In the genomic region with DNA sequence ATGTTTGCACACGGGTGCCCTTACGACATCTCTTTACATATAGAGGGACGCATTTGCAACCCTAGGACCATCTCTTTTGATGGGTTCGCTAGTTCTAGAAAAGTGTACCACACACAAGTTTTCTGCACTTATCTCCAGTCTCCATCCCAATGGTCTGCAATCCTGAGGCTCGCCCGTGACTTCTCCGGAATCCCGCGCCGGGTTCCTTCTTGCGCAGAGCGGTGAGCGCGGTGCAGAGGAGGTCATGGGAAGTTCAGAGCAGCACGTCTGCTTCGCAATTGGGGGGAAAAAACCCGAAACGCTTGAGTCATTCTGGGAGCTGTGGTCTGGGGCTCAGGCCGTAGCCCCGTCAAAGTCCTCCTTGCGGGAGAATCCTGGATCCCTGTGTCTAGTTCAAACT, we compare ENCODE assay signal across 8 mouse cellular contexts.
DNase-seq lines count a peak whose midpoint lies in the region; ATAC-seq lines count a peak whose summit lies in the region.

No protein-coding gene starts in this region.

- DNase-seq in kidney, adult 8-10 months = no peak
- DNase-seq in embryo, embryonic 11 days = peak; percentile 68
- peak; percentile 78 for DNase-seq in intestine, embryonic 14.5 days (ENCODE audit: low spot score)
- DNase-seq in c-Kit-positive CD71-positive TER-119-positive erythroid progenitor cells, embryonic 14.5 days (ENCODE audit: low spot score) = no peak
- no peak for DNase-seq in frontal cortex, postnatal 25 days (ENCODE audit: low spot score in 2 of 2)

- no peak overlapping the region for H3K9ac ChIP-seq in kidney, embryonic 14.5 days (ENCODE audit: low read depth, low read length)
- no peak overlapping the region for H3K9ac ChIP-seq in intestine, embryonic 14.5 days (ENCODE audit: low read length)
- H3K9ac ChIP-seq in midbrain, embryonic 12.5 days (replicated peaks) = 0 out of 2 replicates have a peak overlapping the region, but pooled peaks have one; percentile 28

- peaks cover 22% of the 10 kb centered on the region for H3K4me1 ChIP-seq in kidney, embryonic 14.5 days (ENCODE audit: control insufficient read depth, insufficient read depth, low read length)
- H3K4me1 ChIP-seq in intestine, embryonic 14.5 days (replicated peaks; ENCODE audit: control insufficient read depth, insufficient read depth, low read length) = peaks cover 22% of the 10 kb centered on the region; the same call in 1 of the 2 replicates
- peaks cover 35% of the 10 kb centered on the region for H3K4me1 ChIP-seq in midbrain, embryonic 12.5 days

- ATAC-seq in kidney, embryonic 14.5 days (ENCODE audit: low FRiP score, low TSS enrichment) = peak; percentile 30; the same call in 1 of the 2 replicates
- ATAC-seq in intestine, embryonic 14.5 days (replicated peaks; ENCODE audit: low FRiP score, low TSS enrichment, low read depth) = no peak
- no peak for ATAC-seq in midbrain, embryonic 12.5 days (ENCODE audit: low FRiP score, low read depth)
- ATAC-seq in erythroblast, adult 5-6 weeks (replicated peaks; ENCODE audit: low FRiP score, poor library complexity, severe bottlenecking) = no peak

- H3K9me3 ChIP-seq in kidney, embryonic 14.5 days (ENCODE audit: control insufficient read depth, low read length) = no peaks in the 10 kb centered on the region
- H3K9me3 ChIP-seq in intestine, embryonic 14.5 days (ENCODE audit: control insufficient read depth, low read length) = no peaks in the 10 kb centered on the region
- no peaks in the 10 kb centered on the region for H3K9me3 ChIP-seq in midbrain, embryonic 12.5 days

- H3K4me2 ChIP-seq in kidney, embryonic 14.5 days (replicated peaks; ENCODE audit: low read depth, low read length) = peak overlapping the region; percentile 40
- H3K4me2 ChIP-seq in intestine, embryonic 14.5 days (ENCODE audit: low read length) = peak overlapping the region; percentile 39
- H3K4me2 ChIP-seq in midbrain, embryonic 12.5 days (replicated peaks) = peak overlapping the region; percentile 39

- no peaks in the 10 kb centered on the region for H3K36me3 ChIP-seq in kidney, embryonic 14.5 days (ENCODE audit: control insufficient read depth, insufficient read depth, low read length)
- H3K36me3 ChIP-seq in intestine, embryonic 14.5 days (ENCODE audit: control insufficient read depth, insufficient read depth, low read length) = no peaks in the 10 kb centered on the region
- no peaks in the 10 kb centered on the region for H3K36me3 ChIP-seq in midbrain, embryonic 12.5 days

- H3K27ac ChIP-seq in kidney, embryonic 14.5 days (ENCODE audit: low read depth, low read length) = no peak overlapping the region
- H3K27ac ChIP-seq in intestine, embryonic 14.5 days (ENCODE audit: low read depth) = no peak overlapping the region
- H3K27ac ChIP-seq in midbrain, embryonic 12.5 days (replicated peaks) = no peak overlapping the region

- H3K27me3 ChIP-seq in kidney, embryonic 14.5 days (ENCODE audit: control insufficient read depth, insufficient read depth, low read length) = peaks cover 47% of the 10 kb centered on the region
- H3K27me3 ChIP-seq in intestine, embryonic 14.5 days (replicated peaks; ENCODE audit: control insufficient read depth, insufficient read depth, low read length) = peaks cover 62% of the 10 kb centered on the region
- H3K27me3 ChIP-seq in midbrain, embryonic 12.5 days = peaks cover 71% of the 10 kb centered on the region

- H3K4me3 ChIP-seq in kidney, embryonic 14.5 days (ENCODE audit: low read length) = peak overlapping the region; percentile 17; the same call in 1 of the 2 replicates
- H3K4me3 ChIP-seq in intestine, embryonic 14.5 days (ENCODE audit: low read depth, low read length) = peak overlapping the region; percentile 13; the same call in 1 of the 2 replicates
- peak overlapping the region; percentile 24 for H3K4me3 ChIP-seq in midbrain, embryonic 12.5 days

- 1% methylated on average over 21 of the region's 21 CpGs for WGBS in kidney, embryonic 14.5 days
- WGBS in intestine, embryonic 14.5 days = 1% methylated on average over 21 of the region's 21 CpGs
- WGBS in midbrain, embryonic 12.5 days = under 1% methylated on average over 21 of the region's 21 CpGs

Comparison
In these comparisons a context has a peak if more than half of its experiments do, and no peak if none do; other contexts are left out.
1. DNase-seq: peak in embryo, embryonic 11 days (single experiment) and intestine, embryonic 14.5 days (single experiment); none in kidney, adult 8-10 months (0 of 2), c-Kit-positive CD71-positive TER-119-positive erythroid progenitor cells, embryonic 14.5 days (single experiment) and frontal cortex, postnatal 25 days (0 of 2).
2. Peak in every context shown above with its lines, with median percentiles within 50 percentile points of each other: H3K4me2 ChIP-seq and H3K4me3 ChIP-seq.